Mouse (Mus musculus): Measurements from ENCODE around the gene Nprl3.
"Not testable (repeated sequence)": the region's sequence is repeated elsewhere in the genome, so short reads cannot be mapped to it uniquely, and the experiment has no call there.

Nprl3 gene

GRCm38 (mm10) chr11:32284582-32284981, 17.1 kb upstream of the Nprl3 start:
- DNase-seq (ENCODE audit: low read depth) = not testable (repeated sequence)

GRCm38 (mm10) chr11:32283091-32283777, 15.7 kb upstream of the Nprl3 start, which contains the start of gene Hba-a1:
TSS of gene Hba-a1 (plus strand) at chr11:32283511.
- DNase-seq (ENCODE audit: low read depth) = not testable (repeated sequence)

- no peak for DNase-seq (ENCODE audit: low read depth)
These were observed 14.1 kb upstream of the Nprl3 start for GRCm38 (mm10) chr11:32281416-32282144.

- no peak for DNase-seq (ENCODE audit: low read depth)
These were observed 13.1 kb upstream of the Nprl3 start for GRCm38 (mm10) chr11:32280646-32281045.

- DNase-seq (ENCODE audit: low read depth) = no peak
These were observed 11.0 kb upstream of the Nprl3 start for GRCm38 (mm10) chr11:32278458-32278957.

GRCm38 (mm10) chr11:32277736-32278457, 10.4 kb upstream of the Nprl3 start:
- DNase-seq (ENCODE audit: low read depth) = no peak

- DNase-seq (ENCODE audit: low read depth) = no peak
These were observed 8.8 kb upstream of the Nprl3 start, which contains the start of gene Hba-x for GRCm38 (mm10) chr11:32276347-32276746. TSS of gene Hba-x (plus strand) at chr11:32276400.

- DNase-seq (ENCODE audit: low read depth) = no peak
These were observed 3.7 kb upstream of the Nprl3 start for GRCm38 (mm10) chr11:32271178-32271577.

GRCm38 (mm10) chr11:32268952-32269351, 1.4 kb upstream of the Nprl3 start:
- no peak for DNase-seq (ENCODE audit: low read depth)

- no peak for DNase-seq (ENCODE audit: low read depth)
These were observed 457 bp upstream of the Nprl3 start for GRCm38 (mm10) chr11:32267964-32268363.

- DNase-seq (ENCODE audit: low read depth) = no peak
These were observed 731 bp downstream of the Nprl3 start for GRCm38 (mm10) chr11:32266776-32267175.

- no peak for DNase-seq (ENCODE audit: low read depth)
These were observed 1.3 kb downstream of the Nprl3 start for GRCm38 (mm10) chr11:32266194-32266593.

GRCm38 (mm10) chr11:32265117-32265738, 2.3 kb downstream of the Nprl3 start:
- no peak for DNase-seq (ENCODE audit: low read depth)

GRCm38 (mm10) chr11:32262674-32263415, 4.7 kb downstream of the Nprl3 start:
- no peak for DNase-seq (ENCODE audit: low read depth)

GRCm38 (mm10) chr11:32256566-32256965, 10.9 kb downstream of the Nprl3 start:
- DNase-seq (ENCODE audit: low read depth) = no peak

- no peak for DNase-seq (ENCODE audit: low read depth)
These were observed 11.4 kb downstream of the Nprl3 start for GRCm38 (mm10) chr11:32256146-32256545.

GRCm38 (mm10) chr11:32253121-32253520, 14.4 kb downstream of the Nprl3 start:
- DNase-seq (ENCODE audit: low read depth) = no peak

- no peak for DNase-seq (ENCODE audit: low read depth)
These were observed 16.4 kb downstream of the Nprl3 start for GRCm38 (mm10) chr11:32250880-32251763.

GRCm38 (mm10) chr11:32248350-32248749, 19.2 kb downstream of the Nprl3 start:
- DNase-seq (ENCODE audit: low read depth) = no peak

GRCm38 (mm10) chr11:32247068-32247467, 20.4 kb downstream of the Nprl3 start:
- no peak for DNase-seq (ENCODE audit: low read depth)

Data from c-Kit-positive CD71-negative TER-119-negative erythroid progenitor cells, embryonic 14.5 days (primary cell).